Mouse (Mus musculus): ENCODE measurements around the gene Dzip1. TPM values are rescaled to one million over a fixed set of nuclear protein-coding genes. Genes with fewer than 3 reads are reported as not detected.
A peak's percentile ranks its signal among the peaks of the same experiment; 100 is the strongest.

Gene Dzip1
- polyA plus RNA-seq, 1 experiment from 2014 or later, result 53.2 TPM

- peak; percentile 99 for ATAC-seq (ENCODE audit: low read depth)
- peak within 1 kb of the TSS; percentile 69 for H3K4me2 ChIP-seq
- H3K9ac ChIP-seq, result peak within 1 kb of the TSS; percentile 98
- H3K4me1 ChIP-seq (replicated peaks), result peaks cover 31% of the 10 kb centered on the region
- no peaks in the 10 kb centered on the region for H3K36me3 ChIP-seq
- no peaks in the 10 kb centered on the region for H3K9me3 ChIP-seq
- H3K27me3 ChIP-seq, result no peaks in the 10 kb centered on the region
- H3K4me3 ChIP-seq, result peak within 1 kb of the TSS; percentile 98
- peak within 1 kb of the TSS; percentile 89 for H3K27ac ChIP-seq (replicated peaks)
- WGBS, result under 1% methylated on average over 117 of the region's 124 CpGs
These were observed 12.6 kb upstream of the Dzip1 start, which contains the start of gene Dnajc3 for GRCm38 (mm10) chr14:118937533-118938492. Gene Dnajc3 (plus strand): TSS chr14:118937976.

GRCm38 (mm10) chr14:118936952-118937351, 11.7 kb upstream of the Dzip1 start:
- Histone ChIP-seq H3K9me3 (no peaks in the 10 kb centered on the region), H3K9ac (peak overlapping the region; percentile 73), H3K27ac (replicated peaks) (peak overlapping the region; percentile 89), H3K36me3 (no peaks in the 10 kb centered on the region), H3K4me1 (replicated peaks) (peaks cover 28% of the 10 kb centered on the region), H3K27me3 (no peaks in the 10 kb centered on the region), H3K4me2 (peak overlapping the region; percentile 69), H3K4me3 (peak overlapping the region; percentile 98)
- WGBS, result 28% methylated on average over 4 of the region's 4 CpGs
- ATAC-seq (ENCODE audit: low read depth), result peak; percentile 17; the same call in 1 of the 2 replicates

- H3K27ac ChIP-seq (replicated peaks), result no peak overlapping the region
- no peaks in the 10 kb centered on the region for H3K9me3 ChIP-seq
- no peak for ATAC-seq (ENCODE audit: low read depth)
- no peaks in the 10 kb centered on the region for H3K27me3 ChIP-seq
- H3K4me1 ChIP-seq (replicated peaks), result peaks cover 26% of the 10 kb centered on the region
- no peak overlapping the region for H3K9ac ChIP-seq
- H3K4me2 ChIP-seq, result no peak overlapping the region
- no peak overlapping the region for H3K4me3 ChIP-seq
- H3K36me3 ChIP-seq, result no peaks in the 10 kb centered on the region
- 66% methylated on average over 3 of the region's 3 CpGs for WGBS
These were observed 11.0 kb upstream of the Dzip1 start for GRCm38 (mm10) chr14:118936236-118936635.

GRCm38 (mm10) chr14:118934686-118935085, 9.4 kb upstream of the Dzip1 start:
- H3K9ac ChIP-seq, result no peak overlapping the region
- 85% methylated on average over 9 of the region's 9 CpGs for WGBS
- peaks cover 17% of the 10 kb centered on the region for H3K4me1 ChIP-seq (replicated peaks)

GRCm38 (mm10) chr14:118932956-118933355, 7.7 kb upstream of the Dzip1 start:
- WGBS, result 70% methylated on average over 8 of the region's 8 CpGs
- no peaks in the 10 kb centered on the region for H3K27me3 ChIP-seq
- peaks cover 5% of the 10 kb centered on the region; the same call in 1 of the 2 replicates for H3K4me1 ChIP-seq (replicated peaks)
- no peak overlapping the region for H3K4me3 ChIP-seq
- no peak for ATAC-seq (ENCODE audit: low read depth)
- no peak overlapping the region for H3K4me2 ChIP-seq
- H3K9ac ChIP-seq, result no peak overlapping the region
- no peak overlapping the region for H3K27ac ChIP-seq (replicated peaks)
- H3K36me3 ChIP-seq, result no peaks in the 10 kb centered on the region
- H3K9me3 ChIP-seq, result no peaks in the 10 kb centered on the region

More at GRCm38 (mm10) chr14:118934686-118935085, 9.4 kb upstream of the Dzip1 start:
- no peaks in the 10 kb centered on the region for H3K9me3 ChIP-seq
- H3K4me2 ChIP-seq, result no peak overlapping the region
- ATAC-seq (ENCODE audit: low read depth), result no peak
- H3K27ac ChIP-seq (replicated peaks), result no peak overlapping the region
- no peaks in the 10 kb centered on the region for H3K36me3 ChIP-seq
- H3K4me3 ChIP-seq, result no peak overlapping the region
- H3K27me3 ChIP-seq, result no peaks in the 10 kb centered on the region

GRCm38 (mm10) chr14:118931181-118931580, 5.9 kb upstream of the Dzip1 start:
- no peak overlapping the region for H3K4me2 ChIP-seq
- no peak overlapping the region for H3K27ac ChIP-seq (replicated peaks)
- no peaks in the 10 kb centered on the region for H3K4me1 ChIP-seq (replicated peaks)
- 73% methylated on average over 1 of the region's 2 CpGs for WGBS
- no peaks in the 10 kb centered on the region for H3K9me3 ChIP-seq
- no peaks in the 10 kb centered on the region for H3K36me3 ChIP-seq
- no peaks in the 10 kb centered on the region for H3K27me3 ChIP-seq
- no peak overlapping the region for H3K9ac ChIP-seq
- ATAC-seq (ENCODE audit: low read depth), result no peak
- no peak overlapping the region for H3K4me3 ChIP-seq

GRCm38 (mm10) chr14:118930777-118931176, 5.5 kb upstream of the Dzip1 start:
- Histone ChIP-seq H3K4me2 (no peak overlapping the region), H3K4me1 (replicated peaks) (peaks cover 4% of the 10 kb centered on the region), H3K9me3 (no peaks in the 10 kb centered on the region), H3K9ac (no peak overlapping the region), H3K4me3 (no peak overlapping the region), H3K36me3 (no peaks in the 10 kb centered on the region), H3K27ac (replicated peaks) (no peak overlapping the region), H3K27me3 (no peaks in the 10 kb centered on the region)
- WGBS, result 79% methylated on average over 2 of the region's 2 CpGs
- ATAC-seq (ENCODE audit: low read depth), result no peak

GRCm38 (mm10) chr14:118929779-118930178, 4.5 kb upstream of the Dzip1 start:
- Histone ChIP-seq H3K27me3 (no peaks in the 10 kb centered on the region), H3K36me3 (no peaks in the 10 kb centered on the region), H3K9me3 (no peaks in the 10 kb centered on the region), H3K4me2 (no peak overlapping the region), H3K27ac (replicated peaks) (no peak overlapping the region), H3K4me1 (replicated peaks) (peaks cover 8% of the 10 kb centered on the region), H3K4me3 (no peak overlapping the region), H3K9ac (no peak overlapping the region)
- ATAC-seq (ENCODE audit: low read depth), result no peak
- WGBS, result 86% methylated on average over 2 of the region's 2 CpGs

- 83% methylated on average over 3 of the region's 3 CpGs for WGBS
- H3K36me3 ChIP-seq, result no peaks in the 10 kb centered on the region
- H3K9me3 ChIP-seq, result no peaks in the 10 kb centered on the region
- H3K4me2 ChIP-seq, result no peak overlapping the region
- no peak overlapping the region for H3K9ac ChIP-seq
- no peak for ATAC-seq (ENCODE audit: low read depth)
- H3K4me3 ChIP-seq, result no peak overlapping the region
- no peaks in the 10 kb centered on the region for H3K27me3 ChIP-seq
- H3K4me1 ChIP-seq (replicated peaks), result peaks cover 20% of the 10 kb centered on the region
- no peak overlapping the region for H3K27ac ChIP-seq (replicated peaks)
These were observed 3.3 kb upstream of the Dzip1 start for GRCm38 (mm10) chr14:118928565-118928964.

- Histone ChIP-seq H3K4me1 (replicated peaks) (peaks cover 56% of the 10 kb centered on the region), H3K9me3 (no peaks in the 10 kb centered on the region), H3K9ac (peak overlapping the region; percentile 77), H3K4me3 (peak overlapping the region; percentile 79), H3K36me3 (peaks cover 15% of the 10 kb centered on the region), H3K4me2 (peak overlapping the region; percentile 96), H3K27me3 (0 out of 2 replicates have a peak, but pooled peaks cover 8% of the 10 kb centered on the region), H3K27ac (replicated peaks) (no peak overlapping the region)
- ATAC-seq (ENCODE audit: low read depth), result 0 out of 2 replicates have a peak, but pooled peaks have one; percentile 3
- 2% methylated on average over 33 of the region's 47 CpGs for WGBS
These were observed 2.5 kb downstream of the Dzip1 start for GRCm38 (mm10) chr14:118922667-118923184.

GRCm38 (mm10) chr14:118922251-118922650, 3.0 kb downstream of the Dzip1 start:
- ATAC-seq (ENCODE audit: low read depth), result no peak
- Histone ChIP-seq H3K27ac (replicated peaks) (no peak overlapping the region), H3K4me3 (peak overlapping the region; percentile 79), H3K36me3 (peaks cover 20% of the 10 kb centered on the region), H3K9me3 (no peaks in the 10 kb centered on the region), H3K4me1 (replicated peaks) (peaks cover 56% of the 10 kb centered on the region), H3K4me2 (peak overlapping the region; percentile 96), H3K27me3 (0 out of 2 replicates have a peak, but pooled peaks cover 8% of the 10 kb centered on the region), H3K9ac (peak overlapping the region; percentile 77)
- 20% methylated on average over 22 of the region's 22 CpGs for WGBS

- Histone ChIP-seq H3K4me1 (replicated peaks) (peaks cover 50% of the 10 kb centered on the region), H3K4me2 (peak overlapping the region; percentile 96), H3K27me3 (0 out of 2 replicates have a peak, but pooled peaks cover 8% of the 10 kb centered on the region), H3K27ac (replicated peaks) (no peak overlapping the region), H3K9me3 (no peaks in the 10 kb centered on the region), H3K9ac (peak overlapping the region; percentile 34; the same call in 1 of the 2 replicates), H3K4me3 (no peak overlapping the region), H3K36me3 (peaks cover 31% of the 10 kb centered on the region)
- 62% methylated on average over 7 of the region's 7 CpGs for WGBS
- no peak for ATAC-seq (ENCODE audit: low read depth)
These were observed 4.6 kb downstream of the Dzip1 start for GRCm38 (mm10) chr14:118920654-118921053.
